Mouse (Mus musculus): ENCODE data around the gene Bsg. TPM values are rescaled to one million over a fixed set of nuclear protein-coding genes. Genes with fewer than 3 reads are reported as not detected.
A peak's percentile ranks its signal among the peaks of the same experiment; 100 is the strongest.

Bsg gene
- 858 and 1,196 TPM in 2 replicates for total RNA-seq (2012; rRNA removed)

DNA sequence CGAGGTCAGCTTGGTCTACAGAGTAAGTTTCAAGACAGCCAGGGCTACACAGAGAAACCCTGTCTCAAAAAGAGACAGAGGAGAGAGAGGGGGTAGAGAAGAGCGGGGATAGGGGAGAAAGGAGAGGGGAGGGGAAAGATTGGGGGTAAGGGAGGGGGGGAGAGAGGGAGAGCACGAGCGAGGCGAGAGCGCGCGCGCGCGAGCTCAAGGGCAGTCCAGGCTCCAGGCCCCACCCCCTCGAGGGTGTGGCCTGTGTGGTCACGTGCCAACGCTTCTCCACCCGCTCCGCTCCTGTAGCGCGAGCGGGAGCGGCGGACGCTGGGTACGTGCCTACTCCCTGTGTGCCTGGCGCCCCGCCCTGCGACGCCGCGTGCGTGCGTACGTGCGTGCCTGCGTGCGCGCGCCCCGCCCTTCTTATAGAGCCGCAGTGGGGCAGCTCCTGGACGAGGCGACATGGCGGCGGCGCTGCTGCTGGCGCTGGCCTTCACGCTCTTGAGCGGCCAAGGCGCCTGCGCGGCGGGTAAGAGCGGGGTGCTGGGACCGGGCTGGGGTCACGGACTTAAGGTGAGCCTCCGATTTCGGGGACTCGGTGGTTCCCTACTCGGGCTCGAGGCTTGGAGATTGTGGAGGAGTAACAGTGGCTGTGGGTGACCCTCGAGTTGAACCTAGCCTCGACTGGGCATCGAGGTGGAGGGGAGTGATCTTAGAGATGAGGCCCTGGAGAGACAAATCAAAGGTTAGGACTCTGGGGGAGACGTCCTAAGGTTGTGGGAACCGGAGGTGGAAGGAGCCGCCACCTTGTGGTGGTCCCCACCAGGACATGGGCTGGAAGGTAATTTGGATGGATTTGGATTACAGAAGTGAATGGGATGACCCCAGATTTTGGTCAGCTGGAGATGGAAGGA lies at the start of gene Bsg:
Gene Bsg, plus strand, starts transcription at position 427 of the 905 bp plus-strand sequence.
- Histone ChIP-seq H3K4me3 (ENCODE audit: insufficient read depth in 1 of 2, low read depth in 1 of 2, low read length in 2 of 2, poor library complexity in 1 of 2, severe bottlenecking in 1 of 2) (peak within 1 kb of the TSS; percentile 84 to 98), H3K27ac (ENCODE audit: insufficient read depth, low read depth, low read length, poor library complexity, severe bottlenecking) (peak within 1 kb of the TSS; percentile 85), H3K36me3 (ENCODE audit: control insufficient read depth, insufficient read depth, low read length, poor library complexity, severe bottlenecking) (peaks cover 19% of the 10 kb centered on the region), H3K4me1 (ENCODE audit: control insufficient read depth in 2 of 2, insufficient read depth in 2 of 2, low read length in 2 of 2, poor library complexity in 1 of 2) (peaks cover 9 to 25% of the 10 kb centered on the region in 2 experiments; a peak in 3 of 4 replicates), H3K9me3 (ENCODE audit: control insufficient read depth, insufficient read depth, low read depth, low read length) (no peaks in the 10 kb centered on the region), H3K9ac (ENCODE audit: insufficient read depth, low read depth, low read length, poor library complexity, severe bottlenecking) (peak within 1 kb of the TSS; percentile 93)
- in situ Hi-C loops (cut with MboI; ENCODE audit: low sequenced_read_pairs in 2 of 2, unreplicated experiment in 2 of 2) = no loop called here
- peak; percentile 98 for DNase-seq (ENCODE audit: low read depth, low spot score)
- no peak for TF ChIP-seq ZNF384 (IDR thresholded peaks at IDR 0.05; ENCODE audit: low read depth, low read length)
- TF ChIP-seq MAFK (IDR thresholded peaks at IDR 0.05; ENCODE audit: insufficient read depth, low read depth, low read length) = no peak
- no peak for TF ChIP-seq HCFC1 (IDR thresholded peaks at IDR 0.05; ENCODE audit: borderline replicate concordance, insufficient read depth, low read length)
- no peak for TF ChIP-seq ZC3H11A (IDR thresholded peaks at IDR 0.05; ENCODE audit: borderline replicate concordance, low read depth, low read length)
- no peak for TF ChIP-seq CHD2 (IDR thresholded peaks at IDR 0.05; ENCODE audit: low read depth, low read length)

DNA sequence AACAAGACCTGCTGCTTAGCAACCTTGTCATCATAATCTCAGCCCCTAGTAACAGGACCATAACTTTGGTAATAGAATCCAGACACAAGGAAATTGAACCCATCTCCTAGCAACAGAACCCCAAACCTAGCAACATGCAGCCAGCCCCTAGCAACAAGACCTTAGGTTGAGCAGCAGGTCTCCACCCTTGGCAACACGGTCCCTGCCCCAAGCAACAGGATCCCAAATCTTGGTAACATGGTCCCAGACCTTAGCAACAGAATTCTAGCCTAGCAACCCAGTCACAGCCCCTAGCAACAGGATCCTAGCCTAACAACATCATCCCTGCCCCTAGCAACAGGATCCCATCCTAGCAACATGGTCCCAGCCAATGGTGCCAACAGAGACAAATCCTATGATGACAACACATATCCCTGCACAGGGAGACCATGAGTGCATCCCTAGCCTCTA lies 49.3 kb upstream of the Bsg start:
- Histone ChIP-seq H3K4me1 (ENCODE audit: control insufficient read depth in 2 of 2, insufficient read depth in 2 of 2, low read length in 2 of 2, poor library complexity in 1 of 2) (no peaks in the 10 kb centered on the region; a peak in 1 of 4 replicates), H3K9me3 (ENCODE audit: control insufficient read depth, insufficient read depth, low read depth, low read length) (no peaks in the 10 kb centered on the region), H3K9ac (ENCODE audit: insufficient read depth, low read depth, low read length, poor library complexity, severe bottlenecking) (no peak overlapping the region), H3K36me3 (ENCODE audit: control insufficient read depth, insufficient read depth, low read length, poor library complexity, severe bottlenecking) (no peaks in the 10 kb centered on the region), H3K27ac (ENCODE audit: insufficient read depth, low read depth, low read length, poor library complexity, severe bottlenecking) (no peak overlapping the region), H3K4me3 (ENCODE audit: insufficient read depth in 1 of 2, low read depth in 1 of 2, low read length in 2 of 2, poor library complexity in 1 of 2, severe bottlenecking in 1 of 2) (no peak overlapping the region)
- in situ Hi-C loops (cut with MboI; ENCODE audit: low sequenced_read_pairs in 2 of 2, unreplicated experiment in 2 of 2) = loop anchor here in 1 of 2 experiments (10.0 kb wide), 1 partner anchor 60 kb away; no protein-coding TSS in a partner anchor
- DNase-seq (ENCODE audit: low read depth, low spot score) = no peak
- no peak for TF ChIP-seq ZC3H11A (IDR thresholded peaks at IDR 0.05; ENCODE audit: borderline replicate concordance, low read depth, low read length)
- no peak for TF ChIP-seq MAFK (IDR thresholded peaks at IDR 0.05; ENCODE audit: insufficient read depth, low read depth, low read length)
- TF ChIP-seq HCFC1 (IDR thresholded peaks at IDR 0.05; ENCODE audit: borderline replicate concordance, insufficient read depth, low read length) = no peak
- TF ChIP-seq ZNF384 (IDR thresholded peaks at IDR 0.05; ENCODE audit: low read depth, low read length) = no peak
- no peak for TF ChIP-seq CHD2 (IDR thresholded peaks at IDR 0.05; ENCODE audit: low read depth, low read length)

DNA sequence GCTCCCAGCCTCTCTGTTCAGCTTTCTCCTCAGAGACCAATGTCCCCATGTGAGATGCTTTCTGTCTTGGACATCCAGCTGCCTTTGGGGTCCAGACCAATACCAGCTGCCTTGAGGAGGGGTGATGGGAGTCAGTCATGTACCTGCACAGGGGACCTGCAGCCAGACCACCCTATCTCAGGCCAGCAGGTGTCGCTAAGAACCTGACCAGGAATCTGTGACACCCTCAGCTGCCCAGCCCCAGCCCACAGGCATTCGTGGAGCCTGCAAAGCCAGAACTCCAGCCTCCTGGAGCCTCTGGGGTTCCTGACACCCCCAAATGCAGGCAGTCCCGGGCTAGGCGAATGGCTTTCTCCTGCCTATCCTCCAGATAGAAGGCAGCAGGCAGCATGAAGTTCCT lies 45.5 kb upstream of the Bsg start:
- in situ Hi-C loops (cut with MboI; ENCODE audit: low sequenced_read_pairs in 2 of 2, unreplicated experiment in 2 of 2) = loop anchor here in 1 of 2 experiments (10.0 kb wide), 1 partner anchor 64 kb away; no protein-coding TSS in a partner anchor
- Histone ChIP-seq H3K9me3 (ENCODE audit: control insufficient read depth, insufficient read depth, low read depth, low read length) (no peaks in the 10 kb centered on the region), H3K9ac (ENCODE audit: insufficient read depth, low read depth, low read length, poor library complexity, severe bottlenecking) (no peak overlapping the region), H3K4me3 (ENCODE audit: insufficient read depth in 1 of 2, low read depth in 1 of 2, low read length in 2 of 2, poor library complexity in 1 of 2, severe bottlenecking in 1 of 2) (no peak overlapping the region), H3K36me3 (ENCODE audit: control insufficient read depth, insufficient read depth, low read length, poor library complexity, severe bottlenecking) (no peaks in the 10 kb centered on the region), H3K27ac (ENCODE audit: insufficient read depth, low read depth, low read length, poor library complexity, severe bottlenecking) (no peak overlapping the region), H3K4me1 (ENCODE audit: control insufficient read depth in 2 of 2, insufficient read depth in 2 of 2, low read length in 2 of 2, poor library complexity in 1 of 2) (peaks cover 2 to 14% of the 10 kb centered on the region in 2 experiments; a peak in 2 of 4 replicates)
- no peak for TF ChIP-seq HCFC1 (IDR thresholded peaks at IDR 0.05; ENCODE audit: borderline replicate concordance, insufficient read depth, low read length)
- no peak for TF ChIP-seq ZC3H11A (IDR thresholded peaks at IDR 0.05; ENCODE audit: borderline replicate concordance, low read depth, low read length)
- DNase-seq (ENCODE audit: low read depth, low spot score) = no peak

DNA sequence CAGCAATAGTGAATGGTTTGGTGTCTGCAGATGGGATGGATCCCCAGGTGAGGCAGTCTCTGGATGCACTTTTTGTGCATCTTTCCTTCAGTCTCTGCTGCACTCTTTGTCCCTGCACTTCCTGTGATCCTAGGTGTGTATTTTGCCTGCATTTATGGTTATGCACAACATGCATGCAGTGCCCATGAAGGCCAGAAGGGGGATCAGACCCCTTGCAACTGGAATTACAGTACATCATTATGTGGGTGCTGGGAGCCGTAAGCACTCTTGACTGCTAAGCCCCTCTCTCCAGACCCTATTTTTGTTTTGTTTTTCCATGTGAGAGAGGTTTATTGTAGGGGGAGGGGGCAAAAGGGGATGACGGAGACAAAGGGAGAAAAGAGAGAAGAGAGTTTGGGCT lies 44.0 kb upstream of the Bsg start:
- no peak for DNase-seq (ENCODE audit: low read depth, low spot score)
- in situ Hi-C loops (cut with MboI; ENCODE audit: low sequenced_read_pairs in 2 of 2, unreplicated experiment in 2 of 2) = no loop called here

More for the DNA sequence above, 44.0 kb upstream of the Bsg start:
- no peaks in the 10 kb centered on the region for H3K36me3 ChIP-seq (ENCODE audit: control insufficient read depth, insufficient read depth, low read length, poor library complexity, severe bottlenecking)
- no peak overlapping the region for H3K4me3 ChIP-seq (ENCODE audit: insufficient read depth in 1 of 2, low read depth in 1 of 2, low read length in 2 of 2, poor library complexity in 1 of 2, severe bottlenecking in 1 of 2)
- H3K9ac ChIP-seq (ENCODE audit: insufficient read depth, low read depth, low read length, poor library complexity, severe bottlenecking) = no peak overlapping the region
- peaks cover 4 to 25% of the 10 kb centered on the region in 2 experiments; a peak in 3 of 4 replicates for H3K4me1 ChIP-seq (ENCODE audit: control insufficient read depth in 2 of 2, insufficient read depth in 2 of 2, low read length in 2 of 2, poor library complexity in 1 of 2)
- H3K9me3 ChIP-seq (ENCODE audit: control insufficient read depth, insufficient read depth, low read depth, low read length) = no peaks in the 10 kb centered on the region
- TF ChIP-seq HCFC1 (IDR thresholded peaks at IDR 0.05; ENCODE audit: borderline replicate concordance, insufficient read depth, low read length) = no peak
- TF ChIP-seq ZNF384 (IDR thresholded peaks at IDR 0.05; ENCODE audit: low read depth, low read length) = no peak
- TF ChIP-seq CHD2 (IDR thresholded peaks at IDR 0.05; ENCODE audit: low read depth, low read length) = no peak
- no peak for TF ChIP-seq MAFK (IDR thresholded peaks at IDR 0.05; ENCODE audit: insufficient read depth, low read depth, low read length)
- no peak for TF ChIP-seq ZC3H11A (IDR thresholded peaks at IDR 0.05; ENCODE audit: borderline replicate concordance, low read depth, low read length)
- H3K27ac ChIP-seq (ENCODE audit: insufficient read depth, low read depth, low read length, poor library complexity, severe bottlenecking) = no peak overlapping the region
